Mouse (Mus musculus) lung, postnatal 25 days (tissue): ENCODE measurements at regions not wholly inside any gene's neighbourhood (a gene's known extent, or its start where the extent isn't known, plus 50 kb on each side); places are given as distances from the start of the nearest gene placed in this dataset.
A peak's percentile ranks its signal among the peaks of the same experiment; 100 is the strongest.

ENCODE experiments used
- DNase-seq: peaks from one replicate; pipeline ENCODE4 v3.0.0; 2022; ENCODE audit warnings: low spot score

DNA sequence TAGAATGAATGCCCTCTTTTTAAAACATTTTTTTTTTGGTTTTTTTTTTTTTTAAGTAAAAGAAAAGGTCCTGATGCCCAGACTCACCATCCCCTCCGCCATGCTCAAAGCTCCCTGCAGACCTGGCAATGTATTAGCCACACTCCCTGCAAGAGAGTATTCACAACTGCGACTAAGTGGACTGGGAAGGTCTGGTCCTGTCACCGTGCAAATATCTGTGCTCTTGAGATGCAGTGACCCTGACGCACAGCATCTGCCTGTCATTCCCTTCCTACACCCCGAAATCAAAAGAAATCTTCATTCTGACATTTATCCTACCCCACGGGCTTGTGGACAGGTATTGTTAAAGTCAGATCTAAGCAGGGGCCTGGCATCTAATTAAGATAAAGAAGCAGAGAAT lies 95.4 kb upstream of the Dio3 start:
- DNase-seq: no peak

- no peak for DNase-seq
Measured at GRCm38 (mm10) chr12:110185399-110185798, 93.5 kb upstream of the Dio3 start.

GRCm38 (mm10) chr12:110186381-110186780 lies 92.5 kb upstream of the Dio3 start:
- no peak for DNase-seq

DNA sequence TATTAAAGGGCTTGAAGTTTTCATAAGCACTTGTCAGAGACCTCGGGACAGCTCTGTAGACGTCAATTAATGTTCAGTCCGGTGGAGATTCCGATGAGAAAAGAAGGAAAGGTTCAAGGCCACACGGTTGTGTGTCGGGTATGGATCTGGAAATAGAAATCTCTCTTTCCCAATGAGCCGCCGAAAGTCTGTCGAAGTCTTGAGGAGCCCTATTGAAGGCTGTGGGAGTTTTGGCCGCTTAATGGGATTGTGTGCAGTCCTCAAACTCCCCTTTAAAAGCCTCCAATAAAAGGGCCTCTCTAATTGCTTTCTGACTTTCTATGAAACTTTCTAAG lies 92.0 kb upstream of the Dio3 start:
- DNase-seq: no peak

DNA sequence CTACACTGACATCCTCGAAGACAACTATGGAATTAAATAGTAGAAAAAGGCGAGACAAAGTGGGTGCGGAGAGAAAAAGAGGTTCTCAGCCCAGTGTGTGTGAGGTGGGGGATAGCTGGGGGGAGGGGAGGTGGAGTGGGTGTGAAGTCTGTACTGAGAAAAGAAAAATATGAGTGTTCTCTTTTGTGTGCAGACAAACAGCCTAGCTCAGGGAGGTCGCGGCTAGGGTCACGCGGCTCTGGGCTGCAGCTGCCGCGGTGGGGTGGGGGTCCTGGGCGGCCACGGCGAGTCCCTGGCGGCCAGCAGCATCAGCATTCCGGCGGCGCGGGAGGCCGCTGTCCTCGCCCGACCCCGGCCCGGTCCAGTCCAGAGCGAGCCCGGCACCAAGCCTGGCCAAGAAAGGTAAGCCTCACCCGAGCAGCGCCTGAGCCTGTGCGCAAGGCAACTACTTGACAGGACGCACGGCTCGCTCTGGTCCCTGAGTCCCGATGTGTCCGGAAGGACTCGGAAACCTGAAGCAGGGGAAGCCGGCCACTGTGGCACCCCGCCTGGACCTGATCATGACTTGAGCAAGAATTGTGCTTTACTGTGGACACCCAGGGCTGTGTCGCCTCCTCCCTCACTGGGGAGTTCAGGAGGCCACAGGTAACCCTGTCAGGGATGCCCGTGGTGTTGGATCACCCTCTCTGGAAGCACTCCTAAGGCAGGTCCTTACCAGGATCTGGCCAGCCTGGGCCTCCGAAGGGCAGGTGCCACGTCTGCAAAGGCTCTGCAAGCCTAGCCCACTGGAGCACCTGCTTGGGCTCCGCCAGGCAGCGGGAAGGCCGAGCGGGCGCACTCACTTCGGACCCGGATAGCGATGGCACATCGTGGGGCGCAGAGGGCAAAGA lies 91.4 kb upstream of the Dio3 start:
- DNase-seq: no peak

DNA sequence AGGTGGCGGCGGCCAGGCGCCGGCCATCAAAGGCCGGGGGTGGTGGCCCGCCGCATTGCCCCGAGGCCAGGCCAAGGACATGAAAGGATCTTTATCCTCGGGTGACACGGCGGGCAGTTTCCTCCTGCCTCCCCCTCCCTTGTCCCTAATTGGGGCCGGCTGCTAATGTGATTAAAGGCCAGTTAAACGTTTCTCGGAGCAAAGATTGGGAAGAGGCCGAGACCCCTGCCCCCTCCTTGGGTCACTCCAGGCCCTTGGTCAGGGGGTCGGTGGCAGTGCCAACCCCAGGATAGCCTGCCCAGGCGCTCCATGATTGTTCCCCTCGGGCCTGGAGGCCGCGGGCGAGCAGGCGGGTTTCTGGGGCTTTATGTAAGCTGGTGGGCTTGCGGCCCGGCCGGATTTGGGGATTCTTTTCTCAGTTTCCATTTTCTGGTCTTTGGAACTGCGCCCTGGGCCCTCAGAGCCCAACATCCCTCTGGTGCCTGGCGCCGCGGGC lies 90.7 kb upstream of the Dio3 start:
- DNase-seq: no peak

- DNase-seq: no peak
Measured at GRCm38 (mm10) chr12:110188641-110189328, 90.1 kb upstream of the Dio3 start.

DNA sequence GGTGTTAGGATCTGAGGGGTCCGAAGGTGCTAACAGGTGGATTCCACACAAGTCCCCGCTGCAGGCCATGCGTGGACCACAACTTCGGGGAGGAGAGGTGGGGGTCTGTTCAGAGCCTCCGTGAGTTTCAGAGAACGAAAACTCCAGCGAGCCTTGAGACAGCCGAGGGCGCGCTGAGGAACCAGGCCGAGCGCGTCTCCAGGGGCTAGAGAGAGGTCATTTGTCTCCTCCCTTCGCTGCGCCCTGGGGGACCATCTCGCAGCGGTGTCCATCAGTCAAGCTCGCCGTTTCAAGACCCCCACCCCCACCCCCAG lies 89.6 kb upstream of the Dio3 start:
- DNase-seq: no peak

GRCm38 (mm10) chr12:110192186-110192585 lies 86.7 kb upstream of the Dio3 start:
- no peak for DNase-seq

GRCm38 (mm10) chr12:110197366-110197765 lies 81.5 kb upstream of the Dio3 start:
- peak; percentile 57 for DNase-seq

GRCm38 (mm10) chr12:110200471-110200870 lies 78.4 kb upstream of the Dio3 start:
- DNase-seq: no peak

DNA sequence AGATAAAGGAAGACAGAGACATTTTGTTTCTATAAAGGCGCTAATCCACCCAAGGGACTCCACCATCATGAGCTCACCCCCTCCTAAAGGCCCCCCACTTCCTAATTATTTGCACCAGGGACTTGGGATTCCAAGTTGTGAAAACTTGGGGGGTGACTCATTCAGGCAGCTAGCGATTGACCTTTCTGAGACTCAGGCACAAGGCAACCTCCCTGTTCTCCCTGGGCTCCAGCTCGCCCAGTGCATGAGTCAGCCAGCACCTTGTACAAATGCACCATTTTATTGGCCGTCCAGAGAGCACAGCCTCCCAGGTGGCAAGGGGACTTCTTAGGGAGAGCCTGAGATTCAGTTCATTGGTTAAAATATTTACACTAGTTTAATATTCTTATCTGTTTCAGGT lies 78.0 kb upstream of the Dio3 start:
- DNase-seq: no peak

DNA sequence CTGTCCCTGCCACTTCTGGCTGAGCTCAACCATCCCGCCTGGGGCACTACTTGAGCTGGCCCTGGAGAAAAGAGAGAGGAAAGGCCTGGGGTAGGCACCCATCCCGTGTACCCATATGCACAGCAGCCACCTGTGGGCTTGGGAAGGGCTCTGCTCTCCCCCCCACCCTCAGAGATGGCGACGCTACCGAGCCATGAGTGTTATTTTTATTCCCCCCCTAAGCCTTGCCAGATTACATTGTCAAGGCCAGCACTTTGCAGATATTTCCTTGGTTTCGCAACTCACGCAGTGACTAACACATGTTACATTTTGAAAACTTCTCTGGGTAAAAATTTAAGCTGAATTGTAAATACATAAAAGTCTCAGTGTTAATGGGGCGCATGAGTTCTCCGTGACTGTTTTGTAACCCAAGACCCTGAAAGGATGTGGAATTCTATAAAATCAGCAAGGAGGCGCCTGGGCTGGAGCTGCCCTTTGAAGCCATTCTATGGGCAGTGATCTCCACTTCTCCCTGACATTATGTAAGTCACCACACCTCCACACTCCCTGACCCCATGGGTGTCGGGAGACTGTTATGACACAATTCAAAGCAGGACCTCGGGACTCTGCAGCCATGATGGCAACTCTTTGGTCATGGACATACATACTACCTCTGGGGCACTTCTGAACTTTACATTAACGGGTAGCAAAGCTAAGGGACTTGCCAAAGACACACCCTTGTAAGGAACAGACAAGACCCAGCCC lies 75.4 kb upstream of the Dio3 start:
- DNase-seq: peak; percentile 38

GRCm38 (mm10) chr12:110204246-110204989 lies 74.5 kb upstream of the Dio3 start:
- DNase-seq: no peak

DNA sequence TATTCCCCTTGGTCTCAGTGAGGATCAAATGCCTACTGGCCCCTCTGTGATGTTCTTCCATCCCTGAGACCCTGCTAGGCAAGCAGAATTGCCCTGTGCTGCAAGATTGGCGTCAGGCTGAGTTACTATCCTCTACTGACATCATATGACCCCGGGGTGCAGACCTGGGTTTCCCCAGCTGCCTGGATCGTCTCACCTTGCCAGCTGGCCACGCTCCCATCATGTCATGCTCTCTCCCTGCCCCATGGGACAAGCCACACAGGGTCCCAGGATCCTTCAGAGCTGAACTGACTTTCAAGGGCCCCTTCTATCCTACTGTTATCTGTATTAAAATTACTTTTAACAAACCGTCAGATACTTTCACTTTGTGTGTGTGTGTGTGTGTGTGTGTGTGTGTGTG lies 72.6 kb upstream of the Dio3 start:
- no peak for DNase-seq

GRCm38 (mm10) chr12:110206812-110207211 lies 72.1 kb upstream of the Dio3 start:
- DNase-seq: no peak

GRCm38 (mm10) chr12:110207246-110207852 lies 71.5 kb upstream of the Dio3 start:
- DNase-seq: peak; percentile 34

DNA sequence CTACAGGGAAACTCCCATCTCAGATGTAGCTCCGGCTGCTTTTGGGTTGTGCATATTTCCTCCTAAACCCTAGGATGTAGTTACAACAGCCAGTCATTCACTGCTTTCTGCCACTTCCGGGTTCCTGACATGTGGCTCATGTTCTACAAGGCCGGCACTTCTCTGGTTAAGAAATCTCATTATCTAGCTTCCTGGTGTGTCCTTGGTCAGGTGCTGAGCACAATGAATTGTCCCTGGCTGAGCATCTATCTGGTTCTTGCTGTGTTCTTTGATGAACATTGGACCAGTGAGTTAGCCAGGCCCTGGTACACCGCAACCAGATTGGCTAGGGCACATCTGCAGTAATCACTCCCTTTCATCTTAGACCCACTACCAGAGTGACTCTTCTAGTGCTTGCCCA lies 66.2 kb upstream of the Dio3 start:
- no peak for DNase-seq

DNA sequence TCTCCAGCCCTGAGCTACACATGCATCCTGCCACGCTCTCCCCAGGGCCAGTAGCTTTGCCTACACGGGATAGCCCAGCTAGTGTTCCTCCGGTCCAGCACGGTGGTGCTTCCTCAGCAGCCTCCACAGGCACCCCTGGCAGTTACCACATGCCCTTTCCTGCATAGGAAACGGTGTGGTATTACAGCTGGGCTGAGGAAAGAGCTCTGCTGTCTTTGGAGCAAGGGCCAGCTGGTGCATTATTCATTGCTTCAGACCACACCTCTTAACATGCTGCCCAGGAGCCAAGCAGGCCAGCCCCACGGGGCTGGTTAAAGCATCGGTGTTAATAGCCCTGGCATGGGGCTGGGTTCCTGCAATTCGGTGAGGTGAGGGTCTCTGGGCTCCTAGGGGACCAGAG lies 64.0 kb upstream of the Dio3 start:
- DNase-seq: no peak

DNA sequence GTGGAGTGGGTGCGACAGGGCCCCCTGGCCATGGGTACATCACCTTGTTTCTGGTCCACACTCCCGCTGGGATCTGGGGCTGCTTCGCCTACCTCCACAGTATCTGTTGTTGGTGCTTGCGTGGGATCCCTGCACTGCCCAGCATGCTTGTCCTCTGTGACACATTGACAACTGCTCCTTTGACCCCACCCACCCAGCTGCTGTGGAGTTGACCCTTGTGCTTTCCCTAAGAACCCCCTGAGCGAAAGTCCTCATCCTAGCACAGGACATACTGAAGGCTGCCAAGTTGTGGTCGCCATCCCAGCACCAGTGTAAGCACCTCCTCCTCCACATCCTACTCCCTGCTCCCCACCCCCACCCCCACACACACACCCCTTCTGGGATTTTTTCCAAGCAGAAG lies 63.6 kb upstream of the Dio3 start:
- no peak for DNase-seq

- DNase-seq: no peak
Measured at GRCm38 (mm10) chr12:110219750-110220149, 59.1 kb upstream of the Dio3 start.

DNA sequence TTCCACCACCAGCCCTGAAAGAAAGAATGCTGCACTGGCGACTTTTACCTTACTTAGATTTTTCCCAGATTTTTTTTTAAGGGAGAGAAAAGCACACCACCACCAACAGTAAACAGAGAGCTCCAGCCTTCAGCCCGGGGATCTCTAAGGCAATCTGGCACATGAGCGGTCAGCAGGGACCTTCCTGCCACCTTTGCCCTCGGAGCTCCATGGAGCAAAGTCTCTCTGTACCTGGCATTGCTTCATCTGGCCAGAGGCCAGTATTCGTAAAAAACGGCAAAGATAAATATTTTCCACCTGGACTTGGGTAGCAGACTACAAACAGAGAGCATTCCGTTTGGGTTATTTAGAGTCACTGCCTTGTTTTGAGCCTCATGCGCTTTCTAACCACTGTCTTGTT lies 58.4 kb upstream of the Dio3 start:
- DNase-seq: no peak
